Mouse (Mus musculus): ENCODE results near the gene Rhox11. TPM values are rescaled to one million over a fixed set of nuclear protein-coding genes. Genes with fewer than 3 reads are reported as not detected.
"Not testable (repeated sequence)": the region's sequence is repeated elsewhere in the genome, so short reads cannot be mapped to it uniquely, and the experiment has no call there.

Gene Rhox11
- polyA plus RNA-seq, 1 experiment: not detected

DNA sequence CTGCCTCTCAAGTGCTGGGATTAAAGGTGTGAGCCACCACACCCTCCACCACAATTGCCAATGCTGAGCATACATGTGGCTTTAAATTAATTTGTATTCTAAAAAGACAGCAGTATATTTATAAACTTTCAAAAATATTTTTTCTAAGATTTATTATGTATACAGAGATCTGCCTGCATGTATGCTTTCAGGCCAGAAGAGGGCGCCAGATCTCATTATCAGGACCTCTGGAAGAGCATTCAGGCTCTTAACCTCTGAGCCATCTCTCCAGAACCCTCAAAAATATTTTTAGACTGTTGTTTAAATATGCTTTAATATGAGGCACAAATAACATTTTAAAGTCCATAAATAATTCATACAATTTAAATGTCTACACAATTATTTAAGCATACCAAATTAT is 23.4 kb downstream of the Rhox11 start:
- no peaks in the 10 kb centered on the region for H3K79me3 ChIP-seq (ENCODE audit: low read depth)
- no peak overlapping the region for H3ac ChIP-seq (ENCODE audit: control insufficient read depth, insufficient read length, low read depth)
- H3K27me3 ChIP-seq (ENCODE audit: control insufficient read depth, insufficient read depth, insufficient read length): no peaks in the 10 kb centered on the region
- TF ChIP-seq CEBPB (IDR thresholded peaks at IDR 0.05; ENCODE audit: low read depth) (no peak), FOSL1 (IDR thresholded peaks at IDR 0.05; ENCODE audit: insufficient read depth, low read length, poor library complexity, severe bottlenecking) (no peak), USF1 (IDR thresholded peaks at IDR 0.05; ENCODE audit: low read depth) (no peak), MAX (IDR thresholded peaks at IDR 0.05) (no peak), MYOG (IDR thresholded peaks at IDR 0.05; ENCODE audit: control insufficient read depth, extremely low read depth, insufficient read length) (no peak), CTCF (IDR thresholded peaks at IDR 0.05; ENCODE audit: control insufficient read depth, insufficient read depth, insufficient read length) (no peak), MYOD1 (IDR thresholded peaks at IDR 0.05; ENCODE audit: control insufficient read depth, insufficient read length, low read depth) (no peak)
- no peaks in the 10 kb centered on the region for H3K36me3 ChIP-seq (ENCODE audit: control insufficient read depth, insufficient read depth)
- no peaks in the 10 kb centered on the region for H3K79me2 ChIP-seq (ENCODE audit: control insufficient read depth, insufficient read depth)
- H3K4me3 ChIP-seq (ENCODE audit: insufficient read depth, poor library complexity, severe bottlenecking): no peak overlapping the region

DNA sequence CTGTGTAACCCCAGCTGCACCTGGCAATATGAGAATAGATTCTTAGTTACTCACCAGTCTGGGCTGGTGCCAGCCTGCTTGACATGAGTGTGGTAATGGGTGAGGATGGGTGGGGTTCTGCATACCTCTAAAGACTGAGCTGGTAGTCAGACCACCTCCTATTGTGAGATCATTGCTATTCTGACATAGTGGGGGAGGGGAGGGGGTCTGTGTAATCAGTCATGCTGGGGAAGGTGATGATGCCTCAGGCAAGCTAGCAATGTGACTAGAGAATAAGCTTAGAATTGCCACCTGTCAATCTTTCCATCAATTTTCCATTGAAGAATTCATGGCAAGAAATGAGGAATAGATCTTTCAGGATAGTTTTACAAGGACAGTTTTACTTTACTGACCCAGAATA is 41.9 kb downstream of the Rhox11 start, which contains the start of gene Btg1-ps2:
TSS of gene Btg1-ps2 (minus strand) at position 101 of the 400 bp plus-strand sequence.
- not testable (repeated sequence) for H3K27me3 ChIP-seq (ENCODE audit: control insufficient read depth, insufficient read depth, insufficient read length); H3K4me3 ChIP-seq (ENCODE audit: insufficient read depth, poor library complexity, severe bottlenecking); H3K36me3 ChIP-seq (ENCODE audit: control insufficient read depth, insufficient read depth); H3K79me2 ChIP-seq (ENCODE audit: control insufficient read depth, insufficient read depth); H3ac ChIP-seq (ENCODE audit: control insufficient read depth, insufficient read length, low read depth); H3K79me3 ChIP-seq (ENCODE audit: low read depth)

- Histone ChIP-seq H3ac (ENCODE audit: control insufficient read depth, insufficient read length, low read depth) (no peak overlapping the region), H3K79me3 (ENCODE audit: low read depth) (no peaks in the 10 kb centered on the region), H3K79me2 (ENCODE audit: control insufficient read depth, insufficient read depth) (no peaks in the 10 kb centered on the region), H3K36me3 (ENCODE audit: control insufficient read depth, insufficient read depth) (no peaks in the 10 kb centered on the region), H3K4me3 (ENCODE audit: insufficient read depth, poor library complexity, severe bottlenecking) (no peak overlapping the region), H3K27me3 (ENCODE audit: control insufficient read depth, insufficient read depth, insufficient read length) (no peaks in the 10 kb centered on the region)
- TF ChIP-seq MYOD1 (IDR thresholded peaks at IDR 0.05; ENCODE audit: control insufficient read depth, insufficient read length, low read depth) (no peak), USF1 (IDR thresholded peaks at IDR 0.05; ENCODE audit: low read depth) (no peak), CTCF (IDR thresholded peaks at IDR 0.05; ENCODE audit: control insufficient read depth, insufficient read depth, insufficient read length) (no peak), MYOG (IDR thresholded peaks at IDR 0.05; ENCODE audit: control insufficient read depth, extremely low read depth, insufficient read length) (no peak), MAX (IDR thresholded peaks at IDR 0.05) (no peak), CEBPB (IDR thresholded peaks at IDR 0.05; ENCODE audit: low read depth) (no peak), FOSL1 (IDR thresholded peaks at IDR 0.05; ENCODE audit: insufficient read depth, low read length, poor library complexity, severe bottlenecking) (no peak)
Observed at GRCm38 (mm10) chrX:38039666-38040065, 45.3 kb downstream of the Rhox11 start.

DNA sequence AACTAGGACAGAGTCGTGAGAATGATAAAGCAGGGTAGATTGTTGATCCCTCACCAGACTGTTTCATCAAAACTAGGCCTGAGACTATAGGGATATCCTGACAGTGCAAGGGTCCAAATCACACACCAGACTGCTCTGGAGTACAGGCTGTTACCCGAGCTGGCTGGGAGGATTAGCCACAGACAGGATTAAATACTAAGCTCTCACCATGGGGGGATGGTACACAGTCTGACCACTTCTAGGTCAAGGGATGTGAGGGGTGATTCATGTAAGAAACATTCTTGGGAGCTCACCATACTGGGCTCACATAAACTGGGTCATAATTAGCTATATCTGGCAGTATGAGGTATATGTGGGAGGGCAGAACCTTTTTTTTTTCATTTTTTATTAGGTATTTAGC is 51.1 kb downstream of the Rhox11 start:
- no peak for TF ChIP-seq MAX (IDR thresholded peaks at IDR 0.05)
- no peak for TF ChIP-seq USF1 (IDR thresholded peaks at IDR 0.05; ENCODE audit: low read depth)
- TF ChIP-seq MYOD1 (IDR thresholded peaks at IDR 0.05; ENCODE audit: control insufficient read depth, insufficient read length, low read depth): no peak
- no peak for TF ChIP-seq MYOG (IDR thresholded peaks at IDR 0.05; ENCODE audit: control insufficient read depth, extremely low read depth, insufficient read length)
- TF ChIP-seq CTCF (IDR thresholded peaks at IDR 0.05; ENCODE audit: control insufficient read depth, insufficient read depth, insufficient read length): no peak
- no peak for TF ChIP-seq FOSL1 (IDR thresholded peaks at IDR 0.05; ENCODE audit: insufficient read depth, low read length, poor library complexity, severe bottlenecking)
- no peak for TF ChIP-seq CEBPB (IDR thresholded peaks at IDR 0.05; ENCODE audit: low read depth)
- Histone ChIP-seq H3K36me3 (ENCODE audit: control insufficient read depth, insufficient read depth) (no peaks in the 10 kb centered on the region), H3ac (ENCODE audit: control insufficient read depth, insufficient read length, low read depth) (no peak overlapping the region), H3K4me3 (ENCODE audit: insufficient read depth, poor library complexity, severe bottlenecking) (no peak overlapping the region), H3K27me3 (ENCODE audit: control insufficient read depth, insufficient read depth, insufficient read length) (no peaks in the 10 kb centered on the region), H3K79me3 (ENCODE audit: low read depth) (no peaks in the 10 kb centered on the region), H3K79me2 (ENCODE audit: control insufficient read depth, insufficient read depth) (no peaks in the 10 kb centered on the region)

Other genes with a start within 250 kb of the Rhox11 start
- gene Rhox8, start 206.2 kb downstream of the Rhox11 start, polyA plus RNA-seq (2012; fragmentation: generic; extraction: Trizol): not detected
- gene Rhox7b, start 187.9 kb downstream of the Rhox11 start, polyA plus RNA-seq (2012; fragmentation: generic; extraction: Trizol): not detected
- gene Rhox9, start 183.4 kb downstream of the Rhox11 start, polyA plus RNA-seq (2012; fragmentation: generic; extraction: Trizol): not detected
- gene Btg1-ps1, start 66.3 kb downstream of the Rhox11 start, polyA plus RNA-seq (2012; fragmentation: generic; extraction: Trizol): not detected
- not detected for gene Btg1-ps2, start 42.0 kb downstream of the Rhox11 start, polyA plus RNA-seq (2012; fragmentation: generic; extraction: Trizol)
- not detected for gene Rhox10, start 18.7 kb downstream of the Rhox11 start, polyA plus RNA-seq (2012; fragmentation: generic; extraction: Trizol)
- not detected for gene Rhox12, start 25.8 kb upstream of the Rhox11 start, polyA plus RNA-seq (2012; fragmentation: generic; extraction: Trizol)
- not detected for gene Rhox13, start 36.1 kb upstream of the Rhox11 start, polyA plus RNA-seq (2012; fragmentation: generic; extraction: Trizol)
- 2.7 TPM for gene Zbtb33, start 104.7 kb upstream of the Rhox11 start, polyA plus RNA-seq (2012; fragmentation: generic; extraction: Trizol)
- 0.06 TPM for gene Tmem255a, start 167.3 kb upstream of the Rhox11 start, polyA plus RNA-seq (2012; fragmentation: generic; extraction: Trizol)
- gene Atp1b4, start 231.0 kb upstream of the Rhox11 start, polyA plus RNA-seq (2012; fragmentation: generic; extraction: Trizol): 0.01 TPM